Mouse (Mus musculus) hindbrain, embryonic 11.5 days (tissue): ENCODE results near the gene Src. TPM values are rescaled to one million over a fixed set of nuclear protein-coding genes. Genes with fewer than 3 reads are reported as not detected.

Experiments
- ATAC-seq: fragments of 200-750 bp; cut with Nextera tagmentation; 2 replicates; pipeline ENCODE4 v1.8.0; 2017; ENCODE audit warnings: mild to moderate bottlenecking, moderate TSS enrichment, moderate library complexity; ENCODE audit not compliant: low FRiP score
- DNase-seq: peaks from one replicate; pipeline ENCODE4 v3.0.0-alpha.2; 2015; ENCODE audit warnings: low spot score
- H3K27ac ChIP-seq: fragments of 300-500 bp; sonication (generic); 2 replicates; pipeline ENCODE4 v1.5.1; 2014; ENCODE audit warnings: mild to moderate bottlenecking, low read depth, low read length
- H3K27me3 ChIP-seq: fragments of 300-500 bp; sonication (generic); 2 replicates; pipeline ENCODE4 v1.6.1; 2014; ENCODE audit warnings: mild to moderate bottlenecking, low read length, moderate library complexity, mixed read lengths; ENCODE audit not compliant: control insufficient read depth, insufficient read depth
- H3K36me3 ChIP-seq: fragments of 300-500 bp; sonication (generic); 2 replicates; pipeline ENCODE4 v1.6.1; 2014; ENCODE audit warnings: mild to moderate bottlenecking, low read length, moderate library complexity, mixed read lengths; ENCODE audit not compliant: control insufficient read depth, insufficient read depth
- H3K4me1 ChIP-seq: fragments of 300-500 bp; sonication (generic); replicated peaks from 2 replicates; pipeline ENCODE4 v1.6.1; 2014; ENCODE audit warnings: low read length, mixed read lengths; ENCODE audit not compliant: control insufficient read depth, insufficient read depth
- H3K4me2 ChIP-seq: fragments of 300-500 bp; sonication (generic); replicated peaks from 2 replicates; pipeline ENCODE4 v1.6.1; 2014; ENCODE audit warnings: mild to moderate bottlenecking, low read depth, low read length
- H3K4me3 ChIP-seq: fragments of 300-500 bp; sonication (generic); 2 replicates; pipeline ENCODE4 v1.5.1; 2014; ENCODE audit warnings: low read depth, low read length
- H3K9ac ChIP-seq: fragments of 300-500 bp; sonication (generic); 2 replicates; pipeline ENCODE4 v1.6.1; 2014; ENCODE audit warnings: low read depth, low read length
- H3K9me3 ChIP-seq: fragments of 300-500 bp; sonication (generic); 2 replicates; pipeline ENCODE4 v1.6.1; 2016; ENCODE audit warnings: low read length; ENCODE audit not compliant: control insufficient read depth
- WGBS: fragments of 180-500 bp; shearing (Covaris S2); extraction: QIAGEN DNeasy Blood & Tissue Kit; methylation state at CpG from one replicate; pipeline ENCODE4 v1.1.7; 2014; 5-methylcytosine and 5-hydroxymethylcytosine counted together
- polyA plus RNA-seq: library from polyadenylated mRNA; unstranded; fragments of >200 nt; fragmentation: Nextera tagmentation; extraction: Ambion mirVana; gene quantifications from 2 replicates; pipeline ENCODE4 v1.2.1, GENCODE M21; 2014

Gene Src
- polyA plus RNA-seq, 1 experiment from 2014 or later: 14.4 TPM

DNA sequence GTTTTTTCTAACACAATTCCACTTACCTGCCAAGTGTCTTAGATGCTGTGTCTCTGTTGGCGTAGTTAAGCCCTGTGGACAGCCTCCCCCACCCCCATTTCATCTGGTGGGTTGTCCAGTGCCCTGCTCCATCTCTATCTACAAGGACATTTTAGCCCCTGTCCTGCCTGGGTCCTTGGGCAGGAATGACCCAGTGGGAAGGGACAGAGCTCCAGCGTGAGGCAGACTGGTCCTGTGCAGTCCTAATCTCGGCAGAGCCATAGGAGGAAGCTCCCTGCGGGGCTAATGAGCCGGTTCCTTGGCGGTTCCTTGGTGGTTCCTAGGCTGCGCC is 28.7 kb upstream of the Src start:
- Histone ChIP-seq H3K4me1 (no peaks in the 10 kb centered on the region), H3K27ac (no peak overlapping the region), H3K9me3 (no peaks in the 10 kb centered on the region), H3K4me2 (no peak overlapping the region), H3K9ac (no peak overlapping the region), H3K36me3 (no peaks in the 10 kb centered on the region), H3K27me3 (no peaks in the 10 kb centered on the region), H3K4me3 (no peak overlapping the region)
- WGBS: 93% methylated on average over 7 of the region's 7 CpGs
- DNase-seq (no peak), ATAC-seq (no peak)

DNA sequence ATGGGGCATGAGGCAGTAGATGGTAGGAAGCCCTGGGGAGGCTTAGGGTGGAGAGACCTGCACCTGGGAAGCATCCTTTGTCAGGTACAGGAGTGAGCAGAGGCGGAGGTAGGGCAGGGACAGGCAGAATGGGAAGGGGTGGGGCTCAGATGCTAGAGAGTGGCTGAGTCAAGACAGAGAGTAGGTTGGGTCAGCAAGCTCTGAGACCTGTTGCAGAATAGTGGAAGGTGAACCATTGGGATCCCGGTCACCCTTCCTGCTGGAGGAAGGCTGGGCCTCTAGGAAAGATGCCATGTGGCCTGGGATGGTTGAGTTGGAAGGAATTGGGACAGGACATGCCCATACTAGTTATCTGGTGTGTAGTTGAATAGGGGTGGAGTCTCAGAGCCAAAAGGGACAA is 25.9 kb upstream of the Src start:
- WGBS: 89% methylated on average over 2 of the region's 2 CpGs
- DNase-seq (no peak), ATAC-seq (no peak)

DNA sequence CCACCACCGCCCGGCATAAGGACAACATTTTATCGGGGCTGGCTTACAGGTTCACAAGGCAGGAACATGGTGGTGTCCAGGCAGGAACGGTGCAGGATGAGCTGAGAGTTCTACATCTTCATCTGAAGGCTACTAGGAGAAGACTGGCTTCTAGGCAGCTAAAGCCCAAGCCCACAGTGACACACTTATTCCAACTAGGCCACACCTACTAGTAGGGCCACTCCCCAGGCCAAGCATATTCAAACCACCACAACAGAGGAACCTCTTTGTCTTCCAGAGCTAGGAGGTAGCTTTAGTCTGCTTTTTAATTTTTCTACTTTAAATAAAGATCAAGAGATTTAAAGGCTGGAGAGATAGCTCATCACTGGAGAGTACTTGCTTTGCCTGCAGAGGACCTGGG is 24.7 kb upstream of the Src start:
- Histone ChIP-seq H3K36me3 (peaks cover 4% of the 10 kb centered on the region; the same call in 1 of the 2 replicates), H3K27ac (no peak overlapping the region), H3K4me2 (no peak overlapping the region), H3K9me3 (no peaks in the 10 kb centered on the region), H3K4me1 (no peaks in the 10 kb centered on the region), H3K9ac (no peak overlapping the region), H3K4me3 (no peak overlapping the region), H3K27me3 (no peaks in the 10 kb centered on the region)
- ATAC-seq (no peak), DNase-seq (no peak)
- 93% methylated on average over 4 of the region's 4 CpGs for WGBS

More for the DNA sequence above, 25.9 kb upstream of the Src start:
- Histone ChIP-seq H3K4me3 (no peak overlapping the region), H3K27ac (no peak overlapping the region), H3K9ac (no peak overlapping the region), H3K4me2 (no peak overlapping the region), H3K36me3 (no peaks in the 10 kb centered on the region), H3K4me1 (no peaks in the 10 kb centered on the region), H3K27me3 (no peaks in the 10 kb centered on the region), H3K9me3 (no peaks in the 10 kb centered on the region)

DNA sequence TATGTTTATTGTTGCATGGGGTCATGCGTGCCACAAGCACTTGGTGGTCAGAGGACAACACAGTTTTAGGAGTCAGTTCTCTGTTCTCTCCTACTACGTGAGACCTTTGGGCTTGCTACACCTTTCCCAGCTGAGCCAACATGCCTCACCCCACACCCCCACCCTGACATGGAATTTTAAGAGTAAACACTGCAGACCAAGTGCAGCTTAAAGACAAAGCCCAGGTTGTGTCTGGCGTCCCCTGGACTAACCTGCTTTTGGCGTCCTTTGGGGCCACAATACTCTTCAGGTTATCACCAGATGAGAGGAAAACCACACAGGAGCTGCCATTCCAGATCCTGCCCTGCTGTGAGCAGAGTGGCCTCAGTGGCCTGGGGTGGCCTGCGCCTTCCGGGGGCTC is 23.4 kb upstream of the Src start:
- no peak for ATAC-seq
- Histone ChIP-seq H3K9ac (no peak overlapping the region), H3K27ac (no peak overlapping the region), H3K4me1 (no peaks in the 10 kb centered on the region), H3K9me3 (no peaks in the 10 kb centered on the region), H3K36me3 (peaks cover 4% of the 10 kb centered on the region; the same call in 1 of the 2 replicates), H3K4me2 (no peak overlapping the region), H3K27me3 (no peaks in the 10 kb centered on the region), H3K4me3 (no peak overlapping the region)
- no peak for DNase-seq
- WGBS: 75% methylated on average over 6 of the region's 6 CpGs

DNA sequence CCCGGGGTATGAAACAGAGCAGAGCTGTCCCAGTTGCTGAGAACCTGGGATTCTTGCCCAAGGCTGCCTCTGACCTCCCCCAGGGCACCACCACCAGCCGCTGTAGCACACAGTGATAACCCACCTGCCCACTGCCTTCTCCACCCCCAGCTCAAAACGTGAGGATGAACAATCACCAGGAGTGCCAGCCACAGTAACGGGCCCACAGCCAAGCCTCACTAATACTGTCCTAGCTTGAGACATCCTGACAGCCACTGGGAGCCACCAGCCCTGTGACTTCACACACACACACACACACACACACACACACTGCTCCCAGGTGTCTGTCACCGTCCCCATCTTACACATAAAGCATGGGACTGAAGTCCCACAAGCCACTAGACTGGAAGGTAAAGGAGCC is 22.9 kb upstream of the Src start:
- no peaks in the 10 kb centered on the region for H3K4me1 ChIP-seq
- no peak overlapping the region for H3K9ac ChIP-seq
- no peak overlapping the region for H3K4me2 ChIP-seq
- H3K9me3 ChIP-seq: no peaks in the 10 kb centered on the region
- H3K27me3 ChIP-seq: no peaks in the 10 kb centered on the region
- no peak for DNase-seq
- 69% methylated on average over 5 of the region's 5 CpGs for WGBS
- peak overlapping the region; percentile 54 for H3K27ac ChIP-seq
- no peak for ATAC-seq
- peaks cover 4% of the 10 kb centered on the region; the same call in 1 of the 2 replicates for H3K36me3 ChIP-seq
- no peak overlapping the region for H3K4me3 ChIP-seq

DNA sequence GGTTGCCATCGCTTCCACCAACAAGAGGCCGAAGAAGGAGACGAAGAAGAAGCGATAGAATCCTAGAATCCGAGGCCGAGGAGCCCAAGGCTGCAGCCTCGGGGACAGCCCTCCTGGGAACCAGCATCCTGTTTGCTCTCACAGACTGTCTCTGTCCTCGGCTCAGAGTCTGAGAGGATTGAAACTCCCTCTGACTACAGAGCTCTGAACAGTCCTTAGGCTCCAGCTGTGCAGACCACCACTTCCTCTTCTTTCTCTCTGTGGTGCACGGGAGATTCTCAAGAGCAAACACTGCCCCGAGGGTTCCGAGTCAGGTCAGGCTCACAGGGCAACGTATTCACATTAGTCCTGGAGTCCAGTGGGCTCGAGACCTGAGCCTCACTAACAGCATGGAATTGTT is 22.3 kb upstream of the Src start:
- peak overlapping the region; percentile 54 for H3K27ac ChIP-seq

DNA sequence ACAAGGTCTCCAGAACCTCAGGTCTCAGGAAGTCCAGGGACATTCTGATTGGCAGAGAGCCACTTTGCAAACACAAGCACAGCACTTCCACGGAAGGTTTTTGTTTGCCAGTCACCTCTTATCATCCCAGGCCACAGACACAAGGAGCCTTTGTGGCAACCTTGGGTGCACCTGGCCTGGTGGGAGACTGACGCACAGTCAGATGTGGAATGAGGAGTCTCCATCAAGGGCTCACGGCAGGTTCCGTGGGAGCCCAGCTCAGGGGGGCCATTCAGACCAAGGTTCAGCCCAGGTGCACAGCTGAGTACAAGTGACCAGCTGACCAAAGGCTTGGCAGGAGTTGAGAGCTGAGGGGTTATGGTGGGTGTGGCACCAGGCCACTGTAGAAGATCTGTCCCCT is 20.9 kb upstream of the Src start:
- H3K27me3 ChIP-seq: no peaks in the 10 kb centered on the region
- no peak overlapping the region for H3K9ac ChIP-seq
- H3K27ac ChIP-seq: no peak overlapping the region
- H3K4me3 ChIP-seq: no peak overlapping the region
- DNase-seq: no peak
- peaks cover 4% of the 10 kb centered on the region; the same call in 1 of the 2 replicates for H3K36me3 ChIP-seq
- H3K4me1 ChIP-seq: no peaks in the 10 kb centered on the region
- no peak overlapping the region for H3K4me2 ChIP-seq
- 89% methylated on average over 4 of the region's 4 CpGs for WGBS
- H3K9me3 ChIP-seq: no peaks in the 10 kb centered on the region
- ATAC-seq: no peak

More for the DNA sequence above, 22.3 kb upstream of the Src start:
- ATAC-seq: no peak
- H3K36me3 ChIP-seq: peaks cover 4% of the 10 kb centered on the region; the same call in 1 of the 2 replicates
- no peaks in the 10 kb centered on the region for H3K27me3 ChIP-seq
- H3K4me2 ChIP-seq: no peak overlapping the region
- no peaks in the 10 kb centered on the region for H3K4me1 ChIP-seq
- no peak for DNase-seq
- H3K9ac ChIP-seq: no peak overlapping the region
- WGBS: 62% methylated on average over 13 of the region's 13 CpGs
- H3K9me3 ChIP-seq: no peaks in the 10 kb centered on the region
- no peak overlapping the region for H3K4me3 ChIP-seq

DNA sequence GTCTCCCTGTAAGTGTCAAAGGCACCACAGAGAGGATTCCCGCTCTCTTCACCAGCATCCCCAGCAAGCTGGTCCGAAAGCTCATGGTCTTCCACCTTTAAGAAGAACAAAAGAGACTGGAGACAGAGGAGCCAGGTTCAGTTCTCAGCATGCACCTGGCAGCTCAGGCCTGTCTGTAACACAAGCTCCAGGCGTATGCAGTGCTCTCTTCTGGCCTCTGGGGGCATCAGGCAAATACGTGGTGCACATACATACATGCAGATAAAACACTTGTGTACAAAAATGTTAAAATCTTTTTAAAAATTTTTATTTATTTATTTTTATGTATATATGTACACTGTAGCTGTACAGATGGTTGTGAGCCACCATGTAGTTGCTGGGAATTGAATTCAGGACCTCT is 19.7 kb upstream of the Src start:
- H3K36me3 ChIP-seq: peaks cover 4% of the 10 kb centered on the region; the same call in 1 of the 2 replicates
- H3K27ac ChIP-seq: no peak overlapping the region
- H3K4me3 ChIP-seq: no peak overlapping the region
- H3K9ac ChIP-seq: no peak overlapping the region
- no peak overlapping the region for H3K4me2 ChIP-seq
- no peaks in the 10 kb centered on the region for H3K4me1 ChIP-seq
- DNase-seq (no peak), ATAC-seq (no peak)
- no peaks in the 10 kb centered on the region for H3K27me3 ChIP-seq
- H3K9me3 ChIP-seq: no peaks in the 10 kb centered on the region
- WGBS: 91% methylated on average over 4 of the region's 4 CpGs

DNA sequence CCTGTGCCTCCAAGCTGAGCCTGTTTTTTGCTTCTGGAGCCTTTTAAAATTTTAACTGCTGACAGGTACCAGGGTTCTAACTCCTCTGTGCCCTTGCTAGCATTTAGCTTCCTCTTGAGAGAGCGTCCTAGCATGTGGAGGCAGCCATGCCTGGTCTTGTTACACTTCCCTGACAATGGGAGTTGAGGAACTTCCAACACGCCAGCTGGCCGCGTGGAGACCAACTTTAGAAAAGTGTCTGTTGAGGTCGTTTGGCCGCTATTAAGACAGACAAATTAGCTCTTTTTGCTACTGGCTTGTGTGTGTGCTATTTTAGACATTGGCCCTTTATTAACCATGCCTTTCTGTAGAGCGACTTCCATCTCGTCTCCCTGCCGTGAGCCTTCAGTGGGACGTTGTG is 18.4 kb upstream of the Src start:
- Histone ChIP-seq H3K4me3 (no peak overlapping the region), H3K4me2 (no peak overlapping the region), H3K4me1 (no peaks in the 10 kb centered on the region), H3K27me3 (no peaks in the 10 kb centered on the region), H3K9ac (no peak overlapping the region), H3K9me3 (no peaks in the 10 kb centered on the region), H3K36me3 (peaks cover 4% of the 10 kb centered on the region; the same call in 1 of the 2 replicates), H3K27ac (no peak overlapping the region)
- ATAC-seq: no peak
- WGBS: 89% methylated on average over 10 of the region's 10 CpGs
- DNase-seq: no peak
